Mouse (Mus musculus) bone marrow, adult 2 months (tissue): Measurements from ENCODE around the gene Pnmal1.

Experiments used
- CTCF ChIP-seq: fragments of 200-500 bp; IDR thresholded peaks from 2 replicates; pipeline ENCODE4 v1.5.1; 2011; ENCODE audit warnings: low read length, control low read depth; ENCODE audit not compliant: control insufficient read depth, insufficient read depth
- POLR2A ChIP-seq: fragments of 200-500 bp; IDR thresholded peaks from 2 replicates; pipeline ENCODE4 v1.6.1; 2011; ENCODE audit warnings: low read depth, mild to moderate bottlenecking, control low read depth, low read length, borderline replicate concordance; ENCODE audit not compliant: control insufficient read depth

DNA sequence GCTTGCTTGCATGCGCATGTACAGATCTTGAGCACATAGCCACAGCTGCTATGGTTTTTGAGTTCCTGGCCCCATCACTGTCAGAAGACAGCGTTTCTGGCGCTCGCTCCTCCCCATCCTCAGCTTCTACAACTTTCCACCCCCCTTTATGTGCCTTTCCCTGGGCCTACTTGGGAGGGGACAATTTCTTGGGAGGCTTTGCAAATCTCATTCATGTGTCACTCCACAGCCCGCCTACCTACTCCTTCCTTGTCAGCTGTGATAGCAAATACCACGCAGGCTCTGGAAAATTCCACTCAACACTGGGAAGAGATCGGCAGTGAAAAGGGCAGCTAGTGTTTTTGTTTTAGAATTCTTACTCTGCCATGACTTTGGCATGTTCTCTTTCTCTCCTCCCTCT lies 19.2 kb upstream of the Pnmal1 start:
- TF ChIP-seq CTCF (no peak), POLR2A (no peak)
